Mouse (Mus musculus): Measurements from ENCODE around the gene Cars2. TPM values are rescaled to one million over a fixed set of nuclear protein-coding genes. Genes with fewer than 3 reads are reported as not detected.
"Not testable (repeated sequence)": the region's sequence is repeated elsewhere in the genome, so short reads cannot be mapped to it uniquely, and the experiment has no call there.

Gene Cars2
- polyA plus RNA-seq, 1 experiment from 2014 or later = 25.7 TPM

GRCm38 (mm10) chr8:11555720-11556591, 5.4 kb upstream of the Cars2 start:
- Histone ChIP-seq H3K4me1 (peaks cover 22% of the 10 kb centered on the region), H3K9me3 (no peaks in the 10 kb centered on the region), H3K27ac (peak overlapping the region; percentile 99), H3K9ac (peak overlapping the region; percentile 95), H3K4me2 (peak overlapping the region; percentile 73), H3K4me3 (peak overlapping the region; percentile 95), H3K27me3 (no peaks in the 10 kb centered on the region), H3K36me3 (peaks cover 2% of the 10 kb centered on the region; the same call in 1 of the 2 replicates)
- under 1% methylated on average over 84 of the region's 103 CpGs for WGBS
- ATAC-seq (ENCODE audit: insufficient number of reproducible peaks, insufficient read depth, low FRiP score, low TSS enrichment, low read depth) = peak; percentile 89

GRCm38 (mm10) chr8:11554799-11555719, 4.5 kb upstream of the Cars2 start, which contains the start of gene Ing1:
Ing1 (plus strand) TSS chr8:11555571.
- Histone ChIP-seq H3K36me3 (no peaks in the 10 kb centered on the region), H3K27me3 (no peaks in the 10 kb centered on the region), H3K9me3 (no peaks in the 10 kb centered on the region), H3K4me1 (peaks cover 26% of the 10 kb centered on the region), H3K4me3 (peak within 1 kb of the TSS; percentile 95), H3K27ac (peak within 1 kb of the TSS; percentile 99), H3K4me2 (peak within 1 kb of the TSS; percentile 73), H3K9ac (peak within 1 kb of the TSS; percentile 95)
- under 1% methylated on average over 51 of the region's 52 CpGs for WGBS
- ATAC-seq (ENCODE audit: insufficient number of reproducible peaks, insufficient read depth, low FRiP score, low TSS enrichment, low read depth) = peak; percentile 78

- H3K4me3 ChIP-seq = no peak overlapping the region
- ATAC-seq (ENCODE audit: insufficient number of reproducible peaks, insufficient read depth, low FRiP score, low TSS enrichment, low read depth) = no peak
- H3K36me3 ChIP-seq = no peaks in the 10 kb centered on the region
- no peaks in the 10 kb centered on the region for H3K27me3 ChIP-seq
- no peak overlapping the region for H3K27ac ChIP-seq
- H3K4me2 ChIP-seq = no peak overlapping the region
- no peak overlapping the region for H3K9ac ChIP-seq
- no peaks in the 10 kb centered on the region for H3K9me3 ChIP-seq
- 64% methylated on average over 10 of the region's 10 CpGs for WGBS
- peaks cover 20% of the 10 kb centered on the region for H3K4me1 ChIP-seq
Measured at GRCm38 (mm10) chr8:11552390-11552789, 1.8 kb upstream of the Cars2 start.

GRCm38 (mm10) chr8:11551497-11551896, 914 bp upstream of the Cars2 start:
- H3K9me3 ChIP-seq, H3K36me3 ChIP-seq: not testable (repeated sequence)
- WGBS = 86% methylated on average over 4 of the region's 4 CpGs

GRCm38 (mm10) chr8:11549706-11550105, 877 bp downstream of the Cars2 start:
- Histone ChIP-seq H3K27me3 (no peaks in the 10 kb centered on the region), H3K9me3 (no peaks in the 10 kb centered on the region), H3K36me3 (peaks cover 23% of the 10 kb centered on the region), H3K4me2 (peak overlapping the region; percentile 77), H3K9ac (peak overlapping the region; percentile 85), H3K4me3 (peak overlapping the region; percentile 83), H3K4me1 (peaks cover 20% of the 10 kb centered on the region), H3K27ac (no peak overlapping the region; the same call in 1 of the 2 replicates)
- no peak for ATAC-seq (ENCODE audit: insufficient number of reproducible peaks, insufficient read depth, low FRiP score, low TSS enrichment, low read depth)
- WGBS = 20% methylated on average over 7 of the region's 7 CpGs

More at GRCm38 (mm10) chr8:11551497-11551896, 914 bp upstream of the Cars2 start:
- H3K27ac ChIP-seq; ATAC-seq (ENCODE audit: insufficient number of reproducible peaks, insufficient read depth, low FRiP score, low TSS enrichment, low read depth); H3K4me3 ChIP-seq; H3K4me2 ChIP-seq; H3K9ac ChIP-seq; H3K27me3 ChIP-seq: not testable (repeated sequence)
- peaks cover 20% of the 10 kb centered on the region for H3K4me1 ChIP-seq

- H3K4me2 ChIP-seq = no peak overlapping the region
- peaks cover 43% of the 10 kb centered on the region for H3K36me3 ChIP-seq
- no peaks in the 10 kb centered on the region for H3K27me3 ChIP-seq
- H3K9ac ChIP-seq = no peak overlapping the region
- peaks cover 13% of the 10 kb centered on the region; the same call in 1 of the 2 replicates for H3K4me1 ChIP-seq
- 67% methylated on average over 6 of the region's 6 CpGs for WGBS
- H3K9me3 ChIP-seq = no peaks in the 10 kb centered on the region
- H3K27ac ChIP-seq = no peak overlapping the region
- H3K4me3 ChIP-seq = no peak overlapping the region
- 0 out of 2 replicates have a peak, but pooled peaks have one; percentile 9 for ATAC-seq (ENCODE audit: insufficient number of reproducible peaks, insufficient read depth, low FRiP score, low TSS enrichment, low read depth)
Measured at GRCm38 (mm10) chr8:11547063-11547462, 3.5 kb downstream of the Cars2 start.

GRCm38 (mm10) chr8:11544386-11544785, 6.2 kb downstream of the Cars2 start:
- Histone ChIP-seq H3K4me3 (no peak overlapping the region), H3K36me3 (peaks cover 70% of the 10 kb centered on the region), H3K9me3 (no peaks in the 10 kb centered on the region), H3K9ac (no peak overlapping the region), H3K27ac (no peak overlapping the region), H3K27me3 (no peaks in the 10 kb centered on the region), H3K4me1 (no peaks in the 10 kb centered on the region; the same call in 1 of the 2 replicates), H3K4me2 (no peak overlapping the region)
- ATAC-seq (ENCODE audit: insufficient number of reproducible peaks, insufficient read depth, low FRiP score, low TSS enrichment, low read depth) = no peak
- WGBS = 41% methylated on average over 3 of the region's 3 CpGs

- H3K4me3 ChIP-seq = no peak overlapping the region
- H3K4me2 ChIP-seq = no peak overlapping the region
- H3K36me3 ChIP-seq = peaks cover 84% of the 10 kb centered on the region
- no peaks in the 10 kb centered on the region for H3K9me3 ChIP-seq
- WGBS = 77% methylated on average over 4 of the region's 4 CpGs
- H3K27ac ChIP-seq = no peak overlapping the region
- ATAC-seq (ENCODE audit: insufficient number of reproducible peaks, insufficient read depth, low FRiP score, low TSS enrichment, low read depth) = no peak
- H3K27me3 ChIP-seq = no peaks in the 10 kb centered on the region
- H3K4me1 ChIP-seq = no peaks in the 10 kb centered on the region
- no peak overlapping the region for H3K9ac ChIP-seq
Measured at GRCm38 (mm10) chr8:11542866-11543265, 7.7 kb downstream of the Cars2 start.

- Histone ChIP-seq H3K9ac (no peak overlapping the region), H3K4me1 (no peaks in the 10 kb centered on the region), H3K4me3 (no peak overlapping the region), H3K27me3 (no peaks in the 10 kb centered on the region), H3K36me3 (peaks cover 84% of the 10 kb centered on the region), H3K27ac (no peak overlapping the region), H3K9me3 (no peaks in the 10 kb centered on the region), H3K4me2 (no peak overlapping the region)
- 90% methylated on average over 12 of the region's 12 CpGs for WGBS
- no peak for ATAC-seq (ENCODE audit: insufficient number of reproducible peaks, insufficient read depth, low FRiP score, low TSS enrichment, low read depth)
Measured at GRCm38 (mm10) chr8:11542031-11542430, 8.6 kb downstream of the Cars2 start.

- peaks cover 83% of the 10 kb centered on the region for H3K36me3 ChIP-seq
- ATAC-seq (ENCODE audit: insufficient number of reproducible peaks, insufficient read depth, low FRiP score, low TSS enrichment, low read depth) = no peak
- H3K4me2 ChIP-seq = no peak overlapping the region
Measured at GRCm38 (mm10) chr8:11540182-11540581, 10.4 kb downstream of the Cars2 start.

GRCm38 (mm10) chr8:11539049-11539448, 11.5 kb downstream of the Cars2 start:
- no peak overlapping the region for H3K4me3 ChIP-seq
- H3K4me1 ChIP-seq = no peaks in the 10 kb centered on the region
- WGBS = 84% methylated on average over 4 of the region's 4 CpGs
- H3K27ac ChIP-seq = no peak overlapping the region
- peaks cover 86% of the 10 kb centered on the region for H3K36me3 ChIP-seq
- no peak overlapping the region for H3K9ac ChIP-seq
- ATAC-seq (ENCODE audit: insufficient number of reproducible peaks, insufficient read depth, low FRiP score, low TSS enrichment, low read depth) = no peak
- no peaks in the 10 kb centered on the region for H3K27me3 ChIP-seq
- no peaks in the 10 kb centered on the region for H3K9me3 ChIP-seq
- H3K4me2 ChIP-seq = no peak overlapping the region

More at GRCm38 (mm10) chr8:11540182-11540581, 10.4 kb downstream of the Cars2 start:
- Histone ChIP-seq H3K27me3 (no peaks in the 10 kb centered on the region), H3K27ac (no peak overlapping the region), H3K9ac (no peak overlapping the region), H3K9me3 (no peaks in the 10 kb centered on the region), H3K4me3 (no peak overlapping the region), H3K4me1 (no peaks in the 10 kb centered on the region)
- 96% methylated on average over 8 of the region's 8 CpGs for WGBS
